Comparison of ENCODE assay signal across 7 mouse cellular contexts in genomic region chr12:59013234-59013633, GRCm38 (mm10). TPM values are rescaled to one million over a fixed set of nuclear protein-coding genes. Genes with fewer than 3 reads are reported as not detected.
DNase-seq lines count a peak whose midpoint lies in the region; ATAC-seq and TF ChIP-seq lines count a peak whose summit lies in the region.

Gene Gemin2, plus strand, starts transcription at chr12:59013393.

- WGBS in embryonic facial prominence, embryonic 12.5 days, result 0% methylated on average over 28 of the region's 28 CpGs
- WGBS in heart, adult 2 months, result under 1% methylated on average over 28 of the region's 28 CpGs
- 0% methylated on average over 28 of the region's 28 CpGs for WGBS in limb, embryonic 13.5 days
- WGBS in midbrain, embryonic 16.5 days, result under 1% methylated on average over 28 of the region's 28 CpGs

- intact Hi-C loops in heart, adult 2 months (cut with DNase I), result loop anchor here (2.0 to 5.0 kb wide), 3 partner anchors 48 to 1781 kb away; partner anchors contain the start of genes Fbxo33, Mipol1, Prps1l3 and Trappc6b

- H3K4me2 ChIP-seq in embryonic facial prominence, embryonic 12.5 days (replicated peaks), result peak within 1 kb of the TSS; percentile 62
- peak within 1 kb of the TSS; percentile 67 for H3K4me2 ChIP-seq in limb, embryonic 13.5 days (replicated peaks)
- peak within 1 kb of the TSS; percentile 87 for H3K4me2 ChIP-seq in midbrain, embryonic 16.5 days (ENCODE audit: low read length)

- H3K27ac ChIP-seq in embryonic facial prominence, embryonic 12.5 days, result peak within 1 kb of the TSS; percentile 82
- peak within 1 kb of the TSS; percentile 95 for H3K27ac ChIP-seq in heart, adult 2 months
- H3K27ac ChIP-seq in limb, embryonic 13.5 days, result peak within 1 kb of the TSS; percentile 83
- H3K27ac ChIP-seq in midbrain, embryonic 16.5 days (ENCODE audit: low read length), result peak within 1 kb of the TSS; percentile 68

- DNase-seq in adrenal gland, postnatal 25 days, result peak; percentile 90
- DNase-seq in heart, adult 2 months, result peak; percentile 90 to 94
- DNase-seq in kidney, adult 8-10 months, result peak; percentile 92 to 93
- peak; percentile 89 to 96 for DNase-seq in spleen, postnatal 10 days (ENCODE audit: low spot score in 2 of 2)

- peak; percentile 94 for TF ChIP-seq POLR2A in heart, adult 2 months (IDR thresholded peaks at IDR 0.05; ENCODE audit: insufficient read depth, low read depth, low read length)

- peak within 1 kb of the TSS; percentile 55 for H3K9ac ChIP-seq in embryonic facial prominence, embryonic 12.5 days
- peak within 1 kb of the TSS; percentile 72 for H3K9ac ChIP-seq in heart, adult 2 months (ENCODE audit: low read depth, low read length)
- H3K9ac ChIP-seq in limb, embryonic 13.5 days, result peak within 1 kb of the TSS; percentile 80
- H3K9ac ChIP-seq in midbrain, embryonic 16.5 days (ENCODE audit: low read depth, low read length), result peak within 1 kb of the TSS; percentile 76

- H3K4me3 ChIP-seq in embryonic facial prominence, embryonic 12.5 days, result peak within 1 kb of the TSS; percentile 84
- peak within 1 kb of the TSS; percentile 69 for H3K4me3 ChIP-seq in heart, adult 2 months
- peak within 1 kb of the TSS; percentile 85 for H3K4me3 ChIP-seq in limb, embryonic 13.5 days
- peak within 1 kb of the TSS; percentile 86 for H3K4me3 ChIP-seq in midbrain, embryonic 16.5 days (ENCODE audit: low read depth, low read length)

- peaks cover 17% of the 10 kb centered on the region for H3K4me1 ChIP-seq in embryonic facial prominence, embryonic 12.5 days
- H3K4me1 ChIP-seq in heart, adult 2 months (ENCODE audit: control insufficient read depth, insufficient read depth, low read length), result peaks cover 9% of the 10 kb centered on the region
- H3K4me1 ChIP-seq in limb, embryonic 13.5 days, result peaks cover 26% of the 10 kb centered on the region
- H3K4me1 ChIP-seq in midbrain, embryonic 16.5 days (ENCODE audit: control insufficient read depth, insufficient read depth, low read length), result peaks cover 23% of the 10 kb centered on the region

- no peaks in the 10 kb centered on the region for H3K9me3 ChIP-seq in embryonic facial prominence, embryonic 12.5 days
- no peaks in the 10 kb centered on the region for H3K9me3 ChIP-seq in limb, embryonic 13.5 days
- H3K9me3 ChIP-seq in midbrain, embryonic 16.5 days (replicated peaks; ENCODE audit: control insufficient read depth, low read length, poor library complexity, severe bottlenecking), result no peaks in the 10 kb centered on the region

- 0 out of 2 replicates have a peak, but pooled peaks have one; percentile 42 for TF ChIP-seq EP300 in heart, adult 2 months (IDR thresholded peaks at IDR 0.05; ENCODE audit: insufficient read depth, low read depth, low read length)

- TF ChIP-seq CTCF in heart, adult 2 months (IDR thresholded peaks at IDR 0.05), result peak; percentile 41

- H3K79me2 ChIP-seq in heart, adult 2 months (replicated peaks; ENCODE audit: control insufficient read depth, insufficient read depth, low read length), result peaks cover 3% of the 10 kb centered on the region

- peaks cover 4% of the 10 kb centered on the region for H3K36me3 ChIP-seq in embryonic facial prominence, embryonic 12.5 days
- peaks cover 4% of the 10 kb centered on the region for H3K36me3 ChIP-seq in heart, adult 2 months (ENCODE audit: control insufficient read depth, insufficient read depth, low read length)
- peaks cover 18% of the 10 kb centered on the region for H3K36me3 ChIP-seq in limb, embryonic 13.5 days
- H3K36me3 ChIP-seq in midbrain, embryonic 16.5 days (ENCODE audit: control insufficient read depth, insufficient read depth, low read length), result 0 out of 2 replicates have a peak, but pooled peaks cover 3% of the 10 kb centered on the region

- ATAC-seq in embryonic facial prominence, embryonic 12.5 days (ENCODE audit: insufficient number of reproducible peaks, insufficient read depth, low FRiP score, low TSS enrichment), result peak; percentile 76
- ATAC-seq in limb, embryonic 13.5 days (ENCODE audit: low FRiP score, low read depth), result peak; percentile 82
- peak; percentile 70 for ATAC-seq in midbrain, embryonic 16.5 days

- H3K27me3 ChIP-seq in embryonic facial prominence, embryonic 12.5 days, result no peaks in the 10 kb centered on the region
- H3K27me3 ChIP-seq in heart, adult 2 months (ENCODE audit: control insufficient read depth, insufficient read depth, low read length), result no peaks in the 10 kb centered on the region
- H3K27me3 ChIP-seq in limb, embryonic 13.5 days, result no peaks in the 10 kb centered on the region
- no peaks in the 10 kb centered on the region for H3K27me3 ChIP-seq in midbrain, embryonic 16.5 days (ENCODE audit: control insufficient read depth, insufficient read depth, low read depth, low read length)

RNA-seq across cellular contexts. Expression of gene Gemin2, which starts in this region (rescaled TPM):
- 10.6 and 15.7 TPM in 2 replicates for total RNA-seq in adrenal gland, postnatal 25 days (2021)
- polyA plus RNA-seq in embryonic facial prominence, embryonic 12.5 days (2016; fragmentation: Nextera tagmentation; extraction: Ambion mirVana), result 34.2 and 36.6 TPM in 2 replicates
- 1 to 10 TPM; 5.3 to 5.7 TPM for total RNA-seq in heart, adult 2 months (2021)
- 2.9 and 5.4 TPM in 2 replicates for polyA plus RNA-seq in heart, adult 2 months (2012; rRNA removed)
- polyA plus RNA-seq in limb, embryonic 13.5 days (2015; fragmentation: Nextera tagmentation; extraction: Ambion mirVana), result 37.6 and 40.9 TPM in 2 replicates
- 15.0 and 16.6 TPM in 2 replicates for polyA plus RNA-seq in midbrain, embryonic 16.5 days (2015; fragmentation: Nextera tagmentation; extraction: Ambion mirVana)

Comparison
In these comparisons a context has a peak if more than half of its experiments do, and no peak if none do; other contexts are left out.
1. Peak in every context shown above with its lines: DNase-seq, ATAC-seq, H3K4me3 ChIP-seq and H3K27ac ChIP-seq.